Mouse (Mus musculus): ENCODE measurements at regions not wholly inside any gene's neighbourhood (a gene's known extent, or its start where the extent isn't known, plus 50 kb on each side); places are given as distances from the start of the nearest gene placed in this dataset.

DNA sequence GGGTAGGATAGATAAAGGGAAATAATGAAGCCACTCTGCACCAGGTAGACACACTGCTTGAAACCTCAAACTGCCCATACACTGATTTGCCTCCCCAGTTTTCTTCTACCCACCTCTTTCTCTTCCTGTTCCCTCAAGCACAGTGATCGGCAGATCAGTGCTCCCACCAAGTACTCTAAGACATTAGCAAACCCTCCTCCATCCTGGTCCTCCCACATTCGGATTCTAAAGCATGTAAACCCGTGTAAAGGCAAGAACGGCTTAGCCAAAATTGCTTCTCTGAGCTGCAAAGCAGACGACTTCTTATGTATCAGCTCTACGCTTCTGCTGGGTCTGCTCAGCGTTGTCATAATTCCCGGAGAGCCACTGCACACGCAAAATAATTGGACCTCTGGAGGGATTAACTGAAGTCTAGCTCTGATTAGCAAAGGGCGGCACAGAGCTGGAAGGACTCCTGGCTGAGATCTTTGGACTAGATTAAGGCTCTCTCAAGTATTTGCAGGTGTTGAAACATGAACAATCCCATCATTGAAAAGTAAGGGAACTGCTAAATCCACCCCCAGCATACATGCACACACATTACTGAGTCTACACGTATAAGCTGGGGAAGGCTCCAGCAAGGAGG, 67.2 kb downstream of the Mtx3 start:
- ATAC-seq (no peak), DNase-seq (no peak)
- Histone ChIP-seq H3K36me3 (replicated peaks; ENCODE audit: insufficient read depth, low read length) (no peaks in the 10 kb centered on the region), H3K27me3 (ENCODE audit: insufficient read depth, low read length) (no peaks in the 10 kb centered on the region), H3K4me3 (ENCODE audit: low read depth, low read length) (no peak overlapping the region), H3K4me1 (ENCODE audit: insufficient read depth) (no peaks in the 10 kb centered on the region), H3K4me2 (ENCODE audit: low read depth, low read length) (no peak overlapping the region), H3K27ac (ENCODE audit: low read depth) (no peak overlapping the region), H3K9ac (replicated peaks) (no peak overlapping the region), H3K9me3 (ENCODE audit: low read length) (no peaks in the 10 kb centered on the region)
- TF ChIP-seq CTCF (IDR thresholded peaks at IDR 0.05; ENCODE audit: low read depth) (no peak), EP300 (IDR thresholded peaks at IDR 0.05; ENCODE audit: low read depth) (no peak)
- WGBS (ENCODE audit: insufficient replicate concordance): 83% methylated on average over 11 of the region's 11 CpGs

DNA sequence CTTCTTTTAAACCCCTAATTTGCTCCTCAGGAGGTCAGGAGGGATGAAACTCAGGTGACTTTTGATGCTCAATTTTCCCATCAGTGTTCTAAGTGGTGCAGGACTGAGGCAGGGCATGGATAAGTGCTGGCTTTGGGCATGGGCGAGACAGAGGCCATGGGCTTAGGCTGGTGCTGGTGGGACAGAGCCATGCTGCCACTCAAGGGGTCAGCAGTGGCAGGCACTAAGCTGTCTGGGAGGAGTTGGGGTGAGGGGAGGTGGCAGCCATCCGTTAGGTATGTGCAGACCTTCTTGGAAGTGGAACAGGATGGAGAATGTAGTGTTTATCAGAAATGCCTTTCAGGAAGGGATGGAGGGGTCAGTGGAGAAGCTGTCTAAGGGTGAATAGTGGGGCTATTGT, 68.1 kb downstream of the Mtx3 start:
- H3K9me3 ChIP-seq (ENCODE audit: low read length): no peaks in the 10 kb centered on the region
- TF ChIP-seq CTCF (IDR thresholded peaks at IDR 0.05; ENCODE audit: low read depth): no peak
- no peak for TF ChIP-seq EP300 (IDR thresholded peaks at IDR 0.05; ENCODE audit: low read depth)
- H3K4me2 ChIP-seq (ENCODE audit: low read depth, low read length): no peak overlapping the region
- H3K27me3 ChIP-seq (ENCODE audit: insufficient read depth, low read length): no peaks in the 10 kb centered on the region
- ATAC-seq: no peak
- 54% methylated on average over 2 of the region's 2 CpGs for WGBS (ENCODE audit: insufficient replicate concordance)
- H3K4me3 ChIP-seq (ENCODE audit: low read depth, low read length): no peak overlapping the region
- H3K27ac ChIP-seq (ENCODE audit: low read depth): no peak overlapping the region
- no peak for DNase-seq
- H3K9ac ChIP-seq (replicated peaks): no peak overlapping the region
- no peaks in the 10 kb centered on the region for H3K4me1 ChIP-seq (ENCODE audit: insufficient read depth)
- H3K36me3 ChIP-seq (replicated peaks; ENCODE audit: insufficient read depth, low read length): no peaks in the 10 kb centered on the region

GRCm38 (mm10) chr13:92914631-92915030, 70.1 kb downstream of the Mtx3 start:
- DNase-seq (no peak), ATAC-seq (no peak)
- Histone ChIP-seq H3K9me3 (ENCODE audit: low read length) (no peaks in the 10 kb centered on the region), H3K27ac (ENCODE audit: low read depth) (no peak overlapping the region), H3K4me2 (ENCODE audit: low read depth, low read length) (no peak overlapping the region), H3K9ac (replicated peaks) (no peak overlapping the region), H3K36me3 (replicated peaks; ENCODE audit: insufficient read depth, low read length) (no peaks in the 10 kb centered on the region), H3K27me3 (ENCODE audit: insufficient read depth, low read length) (no peaks in the 10 kb centered on the region), H3K4me1 (ENCODE audit: insufficient read depth) (no peaks in the 10 kb centered on the region), H3K4me3 (ENCODE audit: low read depth, low read length) (no peak overlapping the region)
- 79% methylated on average over 3 of the region's 3 CpGs for WGBS (ENCODE audit: insufficient replicate concordance)
- TF ChIP-seq CTCF (IDR thresholded peaks at IDR 0.05; ENCODE audit: low read depth) (no peak), EP300 (IDR thresholded peaks at IDR 0.05; ENCODE audit: low read depth) (no peak)

GRCm38 (mm10) chr13:92915221-92915839, 70.8 kb downstream of the Mtx3 start:
- Histone ChIP-seq H3K4me3 (ENCODE audit: low read depth, low read length) (no peak overlapping the region), H3K36me3 (replicated peaks; ENCODE audit: insufficient read depth, low read length) (no peaks in the 10 kb centered on the region), H3K9ac (replicated peaks) (no peak overlapping the region), H3K27ac (ENCODE audit: low read depth) (no peak overlapping the region), H3K9me3 (ENCODE audit: low read length) (no peaks in the 10 kb centered on the region), H3K4me1 (ENCODE audit: insufficient read depth) (no peaks in the 10 kb centered on the region), H3K27me3 (ENCODE audit: insufficient read depth, low read length) (no peaks in the 10 kb centered on the region), H3K4me2 (ENCODE audit: low read depth, low read length) (no peak overlapping the region)
- WGBS (ENCODE audit: insufficient replicate concordance): 57% methylated on average over 2 of the region's 2 CpGs
- no peak for DNase-seq
- no peak for ATAC-seq
- TF ChIP-seq EP300 (IDR thresholded peaks at IDR 0.05; ENCODE audit: low read depth) (no peak), CTCF (IDR thresholded peaks at IDR 0.05; ENCODE audit: low read depth) (no peak)

DNA sequence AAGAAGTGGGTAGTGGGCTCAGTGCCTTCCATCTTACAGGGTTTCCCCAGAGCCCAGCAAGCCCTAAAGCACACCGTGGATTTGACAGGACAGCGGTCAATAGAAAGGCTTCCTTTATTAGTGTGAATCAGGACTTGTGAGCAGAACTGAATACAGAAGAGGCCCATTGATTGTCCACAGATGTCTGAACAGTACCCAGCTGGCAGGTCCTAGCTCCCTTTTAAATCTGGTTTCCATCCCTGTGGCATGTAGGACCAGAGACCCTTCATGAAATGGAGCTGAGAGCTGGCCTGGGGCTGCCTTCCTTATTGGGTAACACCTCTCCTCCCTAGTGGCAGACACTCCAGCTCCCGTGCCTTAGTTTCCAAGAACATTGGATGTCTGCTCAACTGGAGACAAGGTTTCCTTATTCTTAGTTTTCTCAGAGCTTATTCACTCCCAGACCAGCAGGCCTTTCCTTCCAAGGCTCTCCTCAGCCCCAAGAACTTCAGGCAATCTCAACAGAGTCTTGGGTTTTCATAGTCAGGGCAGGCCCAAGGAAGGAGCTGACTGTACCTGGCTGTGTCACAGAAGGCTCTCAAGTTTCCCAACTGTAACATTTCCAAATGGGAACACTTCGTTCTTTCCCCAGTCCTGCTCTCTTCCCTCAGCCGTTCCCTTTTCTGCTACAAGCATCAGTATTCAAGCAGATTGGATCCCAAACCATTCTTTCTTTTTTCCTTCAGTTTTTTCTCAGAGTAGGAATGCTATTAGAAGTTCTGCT, 71.6 kb downstream of the Mtx3 start:
- H3K36me3 ChIP-seq (replicated peaks; ENCODE audit: insufficient read depth, low read length): no peaks in the 10 kb centered on the region
- H3K9me3 ChIP-seq (ENCODE audit: low read length): no peaks in the 10 kb centered on the region
- DNase-seq (no peak), ATAC-seq (no peak)
- no peak overlapping the region for H3K27ac ChIP-seq (ENCODE audit: low read depth)
- H3K4me1 ChIP-seq (ENCODE audit: insufficient read depth): no peaks in the 10 kb centered on the region
- TF ChIP-seq CTCF (IDR thresholded peaks at IDR 0.05; ENCODE audit: low read depth) (no peak), EP300 (IDR thresholded peaks at IDR 0.05; ENCODE audit: low read depth) (no peak)
- H3K4me3 ChIP-seq (ENCODE audit: low read depth, low read length): no peak overlapping the region
- WGBS (ENCODE audit: insufficient replicate concordance): 80% methylated on average over 5 of the region's 5 CpGs
- no peak overlapping the region for H3K9ac ChIP-seq (replicated peaks)
- no peaks in the 10 kb centered on the region for H3K27me3 ChIP-seq (ENCODE audit: insufficient read depth, low read length)
- no peak overlapping the region for H3K4me2 ChIP-seq (ENCODE audit: low read depth, low read length)

GRCm38 (mm10) chr13:92919882-92920281, 75.3 kb downstream of the Mtx3 start:
- Histone ChIP-seq H3K4me3 (ENCODE audit: low read depth, low read length) (no peak overlapping the region), H3K4me2 (ENCODE audit: low read depth, low read length) (no peak overlapping the region), H3K36me3 (replicated peaks; ENCODE audit: insufficient read depth, low read length) (no peaks in the 10 kb centered on the region), H3K27ac (ENCODE audit: low read depth) (no peak overlapping the region), H3K27me3 (ENCODE audit: insufficient read depth, low read length) (no peaks in the 10 kb centered on the region), H3K4me1 (ENCODE audit: insufficient read depth) (peaks cover 3% of the 10 kb centered on the region; the same call in 1 of the 2 replicates), H3K9me3 (ENCODE audit: low read length) (no peaks in the 10 kb centered on the region), H3K9ac (replicated peaks) (no peak overlapping the region)
- WGBS (ENCODE audit: insufficient replicate concordance): 58% methylated on average over 2 of the region's 2 CpGs
- DNase-seq (no peak), ATAC-seq (no peak)
- TF ChIP-seq EP300 (IDR thresholded peaks at IDR 0.05; ENCODE audit: low read depth) (no peak), CTCF (IDR thresholded peaks at IDR 0.05; ENCODE audit: low read depth) (no peak)
